Mouse (Mus musculus) stomach, postnatal 0 days (tissue): ENCODE measurements around the gene Ube2z. TPM values are rescaled to one million over a fixed set of nuclear protein-coding genes. Genes with fewer than 3 reads are reported as not detected.
A peak's percentile ranks its signal among the peaks of the same experiment; 100 is the strongest.

Experiments
- ATAC-seq: fragments of 200-750 bp; cut with Nextera tagmentation; 2 replicates; pipeline ENCODE4 v1.8.0; 2017; ENCODE audit not compliant: low FRiP score, low TSS enrichment
- DNase-seq: peaks from one replicate; pipeline ENCODE4 v3.0.0-alpha.2; 2016; ENCODE audit warnings: low spot score
- H3K27ac ChIP-seq: fragments of 300-500 bp; sonication (generic); replicated peaks from 2 replicates; pipeline ENCODE4 v1.5.1; 2014; ENCODE audit warnings: mild to moderate bottlenecking, control low read depth
- H3K27me3 ChIP-seq: fragments of 300-500 bp; sonication (generic); 2 replicates; pipeline ENCODE4 v1.6.1; 2014; ENCODE audit warnings: low read length; ENCODE audit not compliant: control insufficient read depth, insufficient read depth
- H3K36me3 ChIP-seq: fragments of 300-500 bp; sonication (generic); 2 replicates; pipeline ENCODE4 v1.6.1; 2014; ENCODE audit warnings: low read length, mixed read lengths; ENCODE audit not compliant: control insufficient read depth, insufficient read depth
- H3K4me1 ChIP-seq: fragments of 300-500 bp; sonication (generic); replicated peaks from 2 replicates; pipeline ENCODE4 v1.6.1; 2014; ENCODE audit warnings: antibody characterized with exemption; ENCODE audit not compliant: control insufficient read depth, insufficient read depth
- H3K4me2 ChIP-seq: fragments of 300-500 bp; sonication (generic); replicated peaks from 2 replicates; pipeline ENCODE4 v1.6.1; 2014; ENCODE audit warnings: low read depth, mild to moderate bottlenecking, control low read depth, moderate library complexity
- H3K4me3 ChIP-seq: fragments of 300-500 bp; sonication (generic); 2 replicates; pipeline ENCODE4 v1.5.1; 2014; ENCODE audit warnings: low read depth, low read length, control low read depth
- H3K9ac ChIP-seq: fragments of 300-500 bp; sonication (generic); 2 replicates; pipeline ENCODE4 v1.6.1; 2014; ENCODE audit warnings: mild to moderate bottlenecking, low read length, control low read depth, mixed read lengths
- H3K9me3 ChIP-seq: fragments of 300-500 bp; sonication (generic); 2 replicates; pipeline ENCODE4 v1.6.1; 2016; ENCODE audit warnings: low read length; ENCODE audit not compliant: control insufficient read depth
- CTCF ChIP-seq: IDR thresholded peaks from 2 replicates; pipeline ENCODE4 v1.5.1; 2016; ENCODE audit warnings: antibody characterized with exemption, low read depth, mild to moderate bottlenecking, moderate library complexity
- EP300 ChIP-seq: optimal IDR thresholded peaks from 2 replicates; pipeline ENCODE3; 2016; ENCODE audit warnings: antibody characterized with exemption
- WGBS: fragments of 180-500 bp; shearing (Covaris S2); extraction: QIAGEN DNeasy Blood & Tissue Kit; methylation state at CpG from one replicate; pipeline ENCODE4 v1.1.7; 2014; 5-methylcytosine and 5-hydroxymethylcytosine counted together
- polyA plus RNA-seq: library from polyadenylated mRNA; unstranded; fragments of >200 nt; fragmentation: Nextera tagmentation; extraction: Ambion mirVana; gene quantifications from 2 replicates; pipeline ENCODE4 v1.2.1, GENCODE M21; 2015

Gene Ube2z
- polyA plus RNA-seq, 1 experiment from 2014 or later: 26.4 TPM

DNA sequence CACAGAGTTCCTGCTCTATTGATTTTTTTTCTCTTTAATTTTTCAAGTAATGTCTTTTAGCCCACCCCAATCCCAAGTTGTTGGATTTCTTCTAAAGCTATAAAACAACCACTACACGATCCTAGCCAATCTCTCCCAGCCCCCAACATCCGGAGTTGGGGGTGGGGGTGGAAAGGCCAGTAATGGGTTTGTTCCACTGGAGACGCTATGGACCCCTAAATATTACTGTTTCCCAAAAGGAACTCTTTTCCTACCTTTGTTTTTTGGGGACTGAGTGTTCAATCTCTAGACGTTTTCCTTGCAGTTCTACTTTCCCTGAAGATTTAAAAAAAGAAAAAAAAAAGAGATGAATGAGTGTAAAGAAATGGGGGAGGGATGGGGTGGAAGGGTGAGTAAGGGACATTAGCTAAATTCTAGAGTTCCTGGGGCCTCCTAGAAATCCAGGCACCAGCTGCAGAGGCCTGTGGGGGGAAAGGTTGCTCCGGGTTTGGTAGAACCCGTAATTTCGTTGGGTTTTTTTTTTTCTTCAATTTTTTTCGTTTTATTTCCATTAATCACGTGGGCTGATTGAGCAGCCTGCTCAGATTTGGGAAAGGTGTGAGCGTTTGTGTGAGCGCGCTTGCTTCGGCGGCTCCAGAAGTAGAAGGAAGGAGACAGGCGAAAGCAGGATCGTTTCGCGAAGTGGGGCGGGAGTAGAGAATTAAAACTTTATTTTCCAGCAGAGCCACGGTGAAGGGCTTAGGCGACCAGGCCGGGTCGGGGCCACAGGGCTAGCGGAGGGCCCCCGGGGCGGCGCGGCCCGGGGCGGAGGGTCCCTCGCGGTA lies 61.0 kb downstream of the Ube2z start:
- H3K36me3 ChIP-seq: no peaks in the 10 kb centered on the region
- ATAC-seq (no peak), DNase-seq (no peak)
- peak overlapping the region; percentile 88 for H3K4me2 ChIP-seq
- H3K4me3 ChIP-seq: peak overlapping the region; percentile 62
- 9% methylated on average over 21 of the region's 32 CpGs for WGBS
- peak overlapping the region; percentile 81 for H3K9ac ChIP-seq
- peaks cover 5% of the 10 kb centered on the region; the same call in 1 of the 2 replicates for H3K27me3 ChIP-seq
- TF ChIP-seq CTCF (no peak), EP300 (no peak)
- H3K4me1 ChIP-seq: 0 out of 2 replicates have a peak, but pooled peaks cover 4% of the 10 kb centered on the region
- peak overlapping the region; percentile 84 for H3K27ac ChIP-seq
- no peaks in the 10 kb centered on the region for H3K9me3 ChIP-seq

DNA sequence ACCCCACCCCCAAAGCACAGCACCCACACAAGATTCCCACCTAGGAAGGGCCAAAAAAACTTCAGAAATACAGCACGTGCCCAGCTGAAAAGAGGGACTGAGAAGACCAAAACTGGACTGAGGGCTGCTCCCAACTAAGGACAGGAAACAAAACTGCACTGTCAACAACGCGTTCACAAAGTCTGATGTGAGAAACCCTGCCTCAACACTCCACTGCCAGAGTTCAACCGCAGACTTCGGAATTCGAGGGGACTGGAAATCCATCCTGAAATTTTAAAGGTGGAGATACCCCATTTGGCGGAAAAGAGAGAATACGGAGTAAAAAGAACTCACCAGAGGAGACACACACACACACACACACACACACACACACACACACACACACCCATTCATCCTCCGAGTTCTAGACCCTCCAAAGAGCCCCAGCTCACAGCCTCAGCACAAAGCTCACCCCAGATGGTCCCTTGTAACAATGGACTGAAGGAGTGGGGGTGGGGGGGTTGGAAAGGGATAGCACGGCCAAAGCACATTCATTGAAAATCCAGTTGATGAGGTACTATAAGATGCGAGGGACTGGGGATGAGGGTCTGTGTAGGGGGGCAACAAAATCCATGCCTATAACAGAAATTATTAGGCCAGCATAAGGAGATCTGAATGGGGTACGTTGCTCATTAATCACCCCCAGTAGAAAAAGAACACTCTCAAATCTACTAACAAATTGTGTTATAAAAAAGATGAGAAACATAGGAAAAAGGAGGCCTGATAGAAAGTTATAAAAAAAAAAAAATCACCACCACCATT lies 61.9 kb downstream of the Ube2z start:
- 0 out of 2 replicates have a peak, but pooled peaks cover 4% of the 10 kb centered on the region for H3K4me1 ChIP-seq
- ATAC-seq (no peak), DNase-seq (no peak)
- no peaks in the 10 kb centered on the region for H3K36me3 ChIP-seq
- no peak overlapping the region for H3K27ac ChIP-seq
- peaks cover 5% of the 10 kb centered on the region; the same call in 1 of the 2 replicates for H3K27me3 ChIP-seq
- H3K4me2 ChIP-seq: peak overlapping the region; percentile 88
- H3K4me3 ChIP-seq: no peak overlapping the region
- no peak for TF ChIP-seq CTCF
- TF ChIP-seq EP300: no peak
- WGBS: 28% methylated on average over 12 of the region's 12 CpGs
- H3K9me3 ChIP-seq: no peaks in the 10 kb centered on the region
- no peak overlapping the region for H3K9ac ChIP-seq

Other genes starting within 250 kb of the Ube2z start
- gene Phospho1, start 240.9 kb downstream of the Ube2z start, polyA plus RNA-seq: 0.40 and 0.45 TPM in 2 replicates
- 11.1 and 12.5 TPM in 2 replicates for gene Gngt2, start 228.2 kb downstream of the Ube2z start, polyA plus RNA-seq
- gene Abi3, start 222.9 kb downstream of the Ube2z start, polyA plus RNA-seq: 3.6 and 4.2 TPM in 2 replicates
- 3.6 and 4.6 TPM in 2 replicates for gene B4galnt2, start 150.5 kb downstream of the Ube2z start, polyA plus RNA-seq
- gene Igf2bp1, start 59.4 kb downstream of the Ube2z start, polyA plus RNA-seq: 4.3 and 5.2 TPM in 2 replicates
- 1.8 and 3.2 TPM in 2 replicates for gene Gip, start 40.8 kb downstream of the Ube2z start, polyA plus RNA-seq
- 76.0 and 83.0 TPM in 2 replicates for gene Snf8, start 30.5 kb downstream of the Ube2z start, polyA plus RNA-seq
- gene Atp5g1, start 10.3 kb upstream of the Ube2z start, polyA plus RNA-seq: 1,003 and 1,182 TPM in 2 replicates
- not detected in 2 replicates for gene Calcoco2, start 46.6 kb upstream of the Ube2z start, polyA plus RNA-seq
- gene Ttll6, start 68.4 kb upstream of the Ube2z start, polyA plus RNA-seq: 0.12 and 0.13 TPM in 2 replicates
- gene Hoxb13, start 128.9 kb upstream of the Ube2z start, polyA plus RNA-seq: not detected in 2 replicates
- gene Hoxb9, start 206.1 kb upstream of the Ube2z start, polyA plus RNA-seq: 0.05 and 0.06 TPM in 2 replicates
- 0.42 and 0.83 TPM in 2 replicates for gene Hoxb8, start 216.5 kb upstream of the Ube2z start, polyA plus RNA-seq
- gene Hoxb7, start 221.2 kb upstream of the Ube2z start, polyA plus RNA-seq: 5.5 and 6.0 TPM in 2 replicates
- 6.9 and 7.9 TPM in 2 replicates for gene Hoxb6, start 227.1 kb upstream of the Ube2z start, polyA plus RNA-seq
- 7.5 and 8.2 TPM in 2 replicates for gene Hoxb5, start 237.9 kb upstream of the Ube2z start, polyA plus RNA-seq